Mouse (Mus musculus) midbrain, embryonic 11.5 days (tissue): ENCODE data around the gene Rgs8. TPM values are rescaled to one million over a fixed set of nuclear protein-coding genes. Genes with fewer than 3 reads are reported as not detected.

Source experiments
- ATAC-seq: fragments of 200-750 bp; cut with Nextera tagmentation; 2 replicates; pipeline ENCODE4 v1.8.0; 2017; ENCODE audit warnings: moderate TSS enrichment, moderate library complexity; ENCODE audit not compliant: low FRiP score
- DNase-seq: peaks from one replicate; pipeline ENCODE4 v3.0.0; 2015; ENCODE audit warnings: low spot score; ENCODE audit errors: missing footprints
- H3K27ac ChIP-seq: fragments of 300-500 bp; sonication (generic); 2 replicates; pipeline ENCODE4 v1.5.1; 2014; ENCODE audit warnings: low read depth, low read length
- H3K27me3 ChIP-seq: fragments of 300-500 bp; sonication (generic); 2 replicates; pipeline ENCODE4 v1.6.1; 2014; ENCODE audit warnings: mild to moderate bottlenecking, low read length, moderate library complexity, mixed read lengths; ENCODE audit not compliant: control insufficient read depth, insufficient read depth
- H3K36me3 ChIP-seq: fragments of 300-500 bp; sonication (generic); 2 replicates; pipeline ENCODE4 v1.6.1; 2014; ENCODE audit warnings: mild to moderate bottlenecking, low read length, moderate library complexity, mixed read lengths; ENCODE audit not compliant: control insufficient read depth, insufficient read depth
- H3K4me1 ChIP-seq: fragments of 300-500 bp; sonication (generic); 2 replicates; pipeline ENCODE4 v1.6.1; 2014; ENCODE audit warnings: low read length; ENCODE audit not compliant: control insufficient read depth, insufficient read depth
- H3K4me2 ChIP-seq: fragments of 300-500 bp; sonication (generic); 2 replicates; pipeline ENCODE4 v1.6.1; 2014; ENCODE audit warnings: mild to moderate bottlenecking, moderate library complexity
- H3K4me3 ChIP-seq: fragments of 300-500 bp; sonication (generic); 2 replicates; pipeline ENCODE4 v1.5.1; 2014; ENCODE audit warnings: low read depth, low read length
- H3K9ac ChIP-seq: fragments of 300-500 bp; sonication (generic); 2 replicates; pipeline ENCODE4 v1.6.1; 2014; ENCODE audit warnings: low read length
- H3K9me3 ChIP-seq: fragments of 300-500 bp; sonication (generic); 2 replicates; pipeline ENCODE4 v1.6.1; 2016; ENCODE audit warnings: low read length; ENCODE audit not compliant: control insufficient read depth
- WGBS: fragments of 180-500 bp; shearing (Covaris S2); extraction: QIAGEN DNeasy Blood & Tissue Kit; methylation state at CpG from one replicate; pipeline ENCODE4 v1.1.7; 2014; 5-methylcytosine and 5-hydroxymethylcytosine counted together
- polyA plus RNA-seq: library from polyadenylated mRNA; unstranded; fragments of >200 nt; fragmentation: Nextera tagmentation; extraction: Ambion mirVana; gene quantifications from 2 replicates; pipeline ENCODE4 v1.2.1, GENCODE M21; 2014

Rgs8 gene
- polyA plus RNA-seq, 1 experiment from 2014 or later, result 12.7 TPM

- Histone ChIP-seq H3K4me3 (peak overlapping the region; percentile 52), H3K4me2 (peak overlapping the region; percentile 71), H3K4me1 (peaks cover 32% of the 10 kb centered on the region), H3K36me3 (no peaks in the 10 kb centered on the region), H3K27me3 (peaks cover 13% of the 10 kb centered on the region; the same call in 1 of the 2 replicates), H3K9ac (peak overlapping the region; percentile 65), H3K9me3 (no peaks in the 10 kb centered on the region), H3K27ac (no peak overlapping the region)
- ATAC-seq, result no peak
- WGBS, result 19% methylated on average over 12 of the region's 12 CpGs
- DNase-seq, result peak; percentile 90
These were observed 88.1 kb downstream of the Rgs8 start for GRCm38 (mm10) chr1:153740775-153741400.

- H3K9ac ChIP-seq, result peak overlapping the region; percentile 65; the same call in 1 of the 2 replicates
- H3K4me1 ChIP-seq, result peaks cover 32% of the 10 kb centered on the region
- peaks cover 13% of the 10 kb centered on the region; the same call in 1 of the 2 replicates for H3K27me3 ChIP-seq
- ATAC-seq (no peak), DNase-seq (peak; percentile 88)
- H3K27ac ChIP-seq, result no peak overlapping the region
- H3K4me3 ChIP-seq, result peak overlapping the region; percentile 52
- WGBS, result 69% methylated on average over 18 of the region's 18 CpGs
- H3K36me3 ChIP-seq, result no peaks in the 10 kb centered on the region
- H3K4me2 ChIP-seq, result peak overlapping the region; percentile 71
- H3K9me3 ChIP-seq, result no peaks in the 10 kb centered on the region
These were observed 88.9 kb downstream of the Rgs8 start for GRCm38 (mm10) chr1:153741551-153742316.

GRCm38 (mm10) chr1:153742374-153743155 lies 89.7 kb downstream of the Rgs8 start:
- Histone ChIP-seq H3K4me3 (peak overlapping the region; percentile 52), H3K36me3 (no peaks in the 10 kb centered on the region), H3K9me3 (no peaks in the 10 kb centered on the region), H3K4me2 (peak overlapping the region; percentile 71), H3K9ac (no peak overlapping the region), H3K27me3 (peaks cover 13% of the 10 kb centered on the region; the same call in 1 of the 2 replicates), H3K4me1 (peaks cover 25% of the 10 kb centered on the region), H3K27ac (no peak overlapping the region)
- WGBS, result 63% methylated on average over 11 of the region's 11 CpGs
- peak; percentile 96 for DNase-seq
- ATAC-seq, result no peak

- WGBS, result 77% methylated on average over 14 of the region's 14 CpGs
- H3K9me3 ChIP-seq, result no peaks in the 10 kb centered on the region
- peaks cover under 1% of the 10 kb centered on the region; the same call in 1 of the 2 replicates for H3K27me3 ChIP-seq
- DNase-seq (peak; percentile 89), ATAC-seq (peak; percentile 30; the same call in 1 of the 2 replicates)
- no peaks in the 10 kb centered on the region for H3K36me3 ChIP-seq
- peaks cover 16% of the 10 kb centered on the region for H3K4me1 ChIP-seq
- no peak overlapping the region for H3K9ac ChIP-seq
- no peak overlapping the region for H3K4me3 ChIP-seq
- no peak overlapping the region for H3K27ac ChIP-seq
- no peak overlapping the region for H3K4me2 ChIP-seq
These were observed 93.4 kb downstream of the Rgs8 start for GRCm38 (mm10) chr1:153746119-153746670.

- Histone ChIP-seq H3K4me2 (no peak overlapping the region), H3K27me3 (no peaks in the 10 kb centered on the region), H3K4me3 (no peak overlapping the region), H3K27ac (no peak overlapping the region), H3K4me1 (peaks cover 14% of the 10 kb centered on the region), H3K36me3 (no peaks in the 10 kb centered on the region), H3K9ac (no peak overlapping the region), H3K9me3 (no peaks in the 10 kb centered on the region)
- ATAC-seq, result peak; percentile 29; the same call in 1 of the 2 replicates
- 5% methylated on average over 12 of the region's 12 CpGs for WGBS
- DNase-seq, result peak; percentile 98
These were observed 93.9 kb downstream of the Rgs8 start for GRCm38 (mm10) chr1:153746728-153747127.

- H3K27me3 ChIP-seq, result no peaks in the 10 kb centered on the region
- 81% methylated on average over 12 of the region's 12 CpGs for WGBS
- DNase-seq, result no peak
- no peaks in the 10 kb centered on the region for H3K36me3 ChIP-seq
- H3K4me1 ChIP-seq, result peaks cover 11% of the 10 kb centered on the region
- no peak overlapping the region for H3K9ac ChIP-seq
- no peaks in the 10 kb centered on the region for H3K9me3 ChIP-seq
- no peak overlapping the region for H3K27ac ChIP-seq
- H3K4me3 ChIP-seq, result no peak overlapping the region
- no peak for ATAC-seq
- H3K4me2 ChIP-seq, result no peak overlapping the region
These were observed 95.2 kb downstream of the Rgs8 start for GRCm38 (mm10) chr1:153747861-153748530.

- 5% methylated on average over 1 of the region's 1 CpGs for WGBS
- no peak overlapping the region for H3K27ac ChIP-seq
- H3K27me3 ChIP-seq, result no peaks in the 10 kb centered on the region
- no peak overlapping the region for H3K4me2 ChIP-seq
- peaks cover 11% of the 10 kb centered on the region for H3K4me1 ChIP-seq
- no peaks in the 10 kb centered on the region for H3K36me3 ChIP-seq
- DNase-seq (peak; percentile 89), ATAC-seq (peak; percentile 22)
- H3K9ac ChIP-seq, result no peak overlapping the region
- no peak overlapping the region for H3K4me3 ChIP-seq
- H3K9me3 ChIP-seq, result no peaks in the 10 kb centered on the region
These were observed 95.7 kb downstream of the Rgs8 start for GRCm38 (mm10) chr1:153748549-153748948.

- H3K9me3 ChIP-seq, result no peaks in the 10 kb centered on the region
- 6% methylated on average over 18 of the region's 18 CpGs for WGBS
- H3K27me3 ChIP-seq, result no peaks in the 10 kb centered on the region
- H3K4me2 ChIP-seq, result peak within 1 kb of the TSS; percentile 41
- H3K36me3 ChIP-seq, result no peaks in the 10 kb centered on the region
- ATAC-seq, result peak; percentile 65
- peak within 1 kb of the TSS; percentile 31 for H3K4me3 ChIP-seq
- H3K4me1 ChIP-seq, result peaks cover 5% of the 10 kb centered on the region
- peak within 1 kb of the TSS; percentile 21; the same call in 1 of the 2 replicates for H3K27ac ChIP-seq
- peak within 1 kb of the TSS; percentile 72 for H3K9ac ChIP-seq
- peak; percentile 98 for DNase-seq
These were observed 96.5 kb downstream of the Rgs8 start, which contains the start of gene Rnasel for GRCm38 (mm10) chr1:153749211-153749801. Gene Rnasel, plus strand, starts transcription at chr1:153749426.
